Mouse (Mus musculus): ENCODE results near the gene Pik3ca.

Gene Pik3ca

DNA sequence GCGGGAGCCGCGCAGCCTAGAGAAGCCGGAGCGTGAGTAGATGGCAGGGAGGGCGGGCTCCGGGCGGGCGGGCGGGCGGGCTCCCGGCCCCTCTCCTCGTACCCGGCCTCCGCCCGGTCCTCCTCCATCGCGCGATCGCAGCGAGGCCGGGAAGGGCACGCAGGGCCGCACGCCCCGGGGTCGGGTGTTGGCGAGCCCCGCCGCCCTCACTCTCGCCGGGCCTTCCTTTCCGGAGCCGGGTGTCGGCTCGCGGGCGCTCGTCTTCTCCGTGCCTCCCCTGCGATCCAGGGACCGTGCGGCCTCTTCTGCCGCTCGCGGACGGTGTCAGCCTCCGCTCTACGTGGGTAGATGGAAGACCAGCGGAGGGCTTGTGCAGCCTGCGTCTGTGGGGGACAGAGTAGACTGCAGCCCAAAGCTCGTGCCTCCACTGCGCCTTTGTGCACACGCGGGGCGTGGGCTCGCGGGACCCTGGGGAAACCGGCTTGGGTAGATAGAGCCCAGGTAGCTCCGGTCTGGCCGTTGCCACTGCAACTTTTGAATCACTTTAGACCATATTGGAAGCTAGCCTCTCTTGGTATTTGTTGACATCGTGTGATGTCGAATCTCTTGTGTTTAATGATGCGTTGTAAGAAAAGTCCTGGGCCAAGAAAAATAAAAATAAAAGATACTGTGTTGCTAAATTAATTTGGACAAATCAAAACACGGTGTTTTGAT lies at the start of gene Pik3ca:
TSS of gene Pik3ca (plus strand) at position 211 of the 714 bp plus-strand sequence.
- no peak for DNase-seq (ENCODE audit: low read depth, low spot score)

DNA sequence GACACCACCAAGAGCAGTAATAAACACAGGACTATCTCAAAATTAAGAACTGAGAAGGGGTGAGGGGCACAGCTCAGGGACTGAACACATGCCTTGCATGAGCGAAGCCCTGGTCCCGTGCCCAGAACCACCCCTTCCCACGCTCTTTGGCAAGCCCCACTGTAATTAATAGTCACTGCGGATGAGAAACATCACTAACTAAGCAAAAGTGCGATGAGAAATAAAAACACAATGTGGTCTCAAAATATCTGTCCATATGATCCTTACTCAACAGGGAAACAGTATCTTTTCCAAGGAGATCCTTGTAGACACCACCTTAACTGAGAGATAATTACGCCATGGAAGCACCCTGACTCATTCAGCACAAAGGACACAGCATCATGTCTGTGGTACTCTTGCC lies 49.6 kb upstream of the Pik3ca start:
- DNase-seq (ENCODE audit: low read depth, low spot score), result no peak

DNA sequence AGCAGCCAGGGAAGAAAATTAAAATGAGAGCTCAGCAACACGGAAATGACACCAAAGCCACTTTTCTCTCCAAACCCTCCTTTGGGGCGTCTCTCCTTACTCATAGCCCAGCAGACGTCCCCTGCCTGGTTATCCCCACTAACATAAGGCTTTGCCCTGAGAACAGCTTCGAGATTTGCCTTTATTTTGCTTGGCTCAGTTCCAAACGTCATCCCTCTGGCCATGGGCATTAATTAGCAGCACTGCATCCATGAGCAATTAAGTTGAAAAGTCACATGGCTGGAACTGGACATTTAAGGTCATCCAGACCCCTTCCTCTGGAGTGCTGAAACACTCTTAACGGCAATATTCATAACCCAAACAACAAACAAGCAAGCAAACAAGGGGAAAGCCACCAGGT lies 36.2 kb upstream of the Pik3ca start:
- DNase-seq (ENCODE audit: low read depth, low spot score), result no peak

DNA sequence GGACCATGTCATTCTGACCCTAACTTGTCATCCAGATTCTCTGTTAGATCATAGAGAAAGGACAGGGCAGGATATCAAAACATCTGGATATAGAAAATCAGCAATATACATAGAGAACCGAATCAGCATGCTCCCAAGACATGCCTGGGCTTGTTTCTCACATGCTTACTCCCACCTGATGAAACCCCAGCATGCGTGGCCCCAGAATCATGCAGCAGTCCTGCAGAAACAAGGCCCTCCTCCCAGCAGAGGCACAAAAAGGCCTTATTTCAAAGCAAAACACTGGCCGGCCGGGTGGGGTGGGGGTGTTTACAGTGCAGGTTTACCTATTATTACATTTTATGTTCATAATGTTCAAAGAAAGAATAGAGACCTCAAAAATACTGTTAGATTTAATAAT lies 33.3 kb upstream of the Pik3ca start:
- no peak for DNase-seq (ENCODE audit: low read depth, low spot score)

DNA sequence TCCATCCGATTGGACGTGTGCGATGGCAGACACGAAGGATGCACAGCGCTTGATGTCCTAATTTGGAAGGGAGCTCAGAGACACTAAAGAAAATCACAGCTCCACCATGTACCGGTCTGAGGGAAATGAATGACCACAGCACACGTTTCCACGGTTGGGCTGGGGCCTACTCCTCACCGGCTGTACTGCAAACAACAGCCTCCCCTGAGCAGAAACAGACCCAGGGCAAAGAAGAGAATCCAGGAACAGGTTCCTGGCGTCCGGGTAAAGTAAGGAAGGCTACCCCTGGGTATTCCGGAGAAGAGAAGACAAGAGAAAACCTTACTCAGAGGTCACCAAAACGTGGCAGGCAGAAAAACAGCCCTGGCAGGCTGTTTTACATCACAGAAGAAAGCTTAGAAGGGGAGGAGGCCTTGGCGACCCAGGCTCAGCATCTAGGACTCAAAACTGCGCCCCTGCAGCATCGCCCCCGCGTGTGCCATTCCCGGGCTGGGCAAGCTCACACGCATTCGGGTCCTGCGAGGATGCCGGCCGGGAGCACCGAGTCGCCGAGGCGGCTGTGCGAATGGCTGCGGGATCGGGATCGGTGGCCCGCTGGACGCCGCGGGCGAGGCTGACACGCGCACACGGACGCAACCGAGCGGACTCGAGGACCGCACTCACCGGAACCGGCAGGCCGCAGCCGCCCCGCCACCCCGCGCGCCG lies 32.5 kb upstream of the Pik3ca start:
- no peak for DNase-seq (ENCODE audit: low read depth, low spot score)

DNA sequence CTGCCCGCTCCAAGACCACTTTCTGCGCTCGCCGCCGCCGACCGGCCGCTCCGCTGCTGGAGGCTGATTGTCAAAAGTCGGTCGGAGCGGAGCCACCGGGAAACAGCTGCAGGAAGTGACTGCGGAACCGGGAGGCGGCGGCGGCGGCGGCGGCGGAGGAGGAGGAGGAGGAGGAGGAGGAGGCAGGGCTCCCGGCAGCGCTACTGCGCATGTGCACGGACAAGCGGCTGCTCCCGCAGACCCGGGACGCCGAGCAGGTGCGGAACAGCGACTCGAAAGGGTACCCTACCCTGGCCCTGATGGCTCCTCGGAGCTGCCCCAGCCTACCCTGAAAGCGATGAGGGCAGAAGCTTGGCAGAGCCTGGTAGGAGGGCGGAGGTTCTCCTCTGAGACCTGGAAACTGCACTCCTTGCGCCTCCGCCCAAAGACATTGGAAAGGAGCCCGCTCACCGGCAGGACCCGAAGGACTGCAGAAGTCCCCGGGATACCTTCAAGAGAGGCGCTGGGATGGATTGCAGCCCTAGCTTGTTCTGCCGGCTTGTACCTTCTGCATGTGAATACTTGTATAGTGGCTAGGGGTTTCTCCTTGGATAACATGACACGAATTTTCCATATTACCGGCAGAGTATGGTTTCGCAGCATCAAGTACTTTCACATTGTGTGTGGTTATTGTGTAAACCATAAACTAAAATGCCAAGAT lies 31.8 kb upstream of the Pik3ca start, which contains the start of gene Zmat3:
TSS of gene Zmat3 (minus strand) at position 469 of the 700 bp plus-strand sequence.
- DNase-seq (ENCODE audit: low read depth, low spot score), result peak; percentile 56

DNA sequence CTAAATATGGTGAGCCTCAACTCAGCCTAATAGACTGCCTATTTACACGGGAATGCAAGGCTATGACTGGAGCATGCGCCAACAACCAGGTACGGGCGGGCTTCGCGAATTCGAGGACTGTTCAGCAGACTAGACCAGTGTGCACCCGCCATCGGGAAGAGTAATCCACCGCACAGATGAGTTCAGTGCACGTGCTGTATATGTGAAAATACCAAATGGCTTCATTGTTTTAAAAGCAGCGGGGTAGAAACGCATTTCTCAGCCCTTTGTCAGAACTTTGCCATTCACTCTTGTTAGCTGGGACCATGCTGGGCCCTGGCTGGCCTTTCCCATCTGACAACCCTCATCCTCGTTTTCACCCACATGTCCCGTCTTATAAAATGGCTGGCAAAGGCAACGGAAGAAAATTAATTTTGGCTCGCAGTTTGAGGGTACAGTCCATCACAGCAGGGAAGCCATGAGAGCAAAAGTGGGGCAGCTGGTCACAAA lies 31.2 kb upstream of the Pik3ca start:
- no peak for DNase-seq (ENCODE audit: low read depth, low spot score)

DNA sequence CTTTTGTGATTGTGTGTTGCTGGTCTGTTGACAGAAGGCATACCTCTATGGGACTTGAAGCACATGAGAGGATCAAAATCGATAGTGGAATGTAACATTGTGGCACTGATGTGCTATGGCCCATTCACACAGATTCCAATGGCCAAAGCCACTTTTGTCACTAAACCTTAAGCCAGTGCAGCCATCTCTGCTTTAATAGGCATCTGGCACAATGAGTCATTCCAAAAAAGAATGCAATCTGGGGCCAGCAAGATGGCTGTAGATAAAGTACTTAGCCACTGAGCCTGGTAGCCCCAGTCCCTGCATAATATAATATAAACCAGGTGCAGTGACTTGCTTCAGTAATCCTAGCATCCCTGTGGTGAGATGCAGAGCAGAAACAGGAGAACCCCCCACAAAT lies 30.0 kb upstream of the Pik3ca start:
- DNase-seq (ENCODE audit: low read depth, low spot score), result no peak

DNA sequence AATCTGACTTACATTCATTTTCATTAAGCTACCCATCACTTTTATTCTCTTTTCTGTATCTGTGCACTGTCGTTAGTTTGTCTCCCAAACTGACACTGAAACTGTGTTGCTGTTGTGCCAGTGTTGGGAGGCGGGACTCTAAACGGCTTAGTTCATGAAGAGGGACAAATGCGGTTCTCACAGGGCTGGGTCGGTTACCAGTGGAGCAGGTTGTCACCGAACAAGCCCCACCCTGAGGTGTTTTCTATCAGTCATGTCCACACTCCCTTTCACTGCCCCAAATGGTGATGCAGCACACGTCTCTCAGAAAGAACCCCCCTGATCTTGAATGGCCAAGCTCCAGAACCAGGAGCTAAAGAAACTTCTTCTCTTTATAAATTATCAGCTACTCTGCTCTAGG lies 25.5 kb upstream of the Pik3ca start:
- DNase-seq (ENCODE audit: low read depth, low spot score), result no peak

DNA sequence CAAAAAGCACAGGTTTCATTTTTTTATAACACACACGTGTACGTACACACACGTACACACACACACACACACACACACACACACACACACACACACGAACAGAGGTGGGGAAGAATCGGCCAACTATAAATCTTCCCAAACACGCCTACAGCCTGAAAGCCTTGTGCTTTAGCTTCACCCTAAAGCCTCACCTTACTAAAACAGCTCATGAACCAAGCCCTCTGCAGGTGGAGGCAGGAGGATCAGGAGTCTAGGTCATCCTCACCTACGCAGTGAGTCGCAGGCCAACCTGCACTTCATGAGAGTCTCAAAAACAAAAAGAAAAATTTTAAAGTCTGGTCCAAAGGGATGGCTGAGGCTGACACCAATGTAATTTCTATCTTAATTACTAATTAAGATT lies 25.0 kb upstream of the Pik3ca start:
- DNase-seq (ENCODE audit: low read depth, low spot score), result no peak

DNA sequence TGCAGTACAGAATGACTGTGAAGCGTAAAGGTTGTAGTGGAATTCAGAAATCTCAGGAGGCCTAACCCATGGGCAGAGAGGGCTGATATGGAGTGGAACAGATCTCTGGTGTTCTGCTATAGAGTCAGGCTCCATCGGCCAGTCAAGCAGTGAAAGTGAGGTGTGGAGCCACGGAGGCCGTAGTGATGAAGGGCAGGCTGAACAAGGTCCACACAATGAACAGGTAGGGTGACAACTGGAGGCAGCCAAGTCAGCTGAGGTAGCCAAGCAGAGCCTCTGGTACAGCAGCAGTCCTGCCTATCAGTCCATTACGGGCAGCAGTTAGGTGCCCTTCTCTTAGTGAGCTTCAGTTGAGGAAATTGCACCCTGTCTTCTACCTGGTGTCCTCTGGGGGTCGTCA lies 24.2 kb upstream of the Pik3ca start:
- DNase-seq (ENCODE audit: low read depth, low spot score), result no peak

DNA sequence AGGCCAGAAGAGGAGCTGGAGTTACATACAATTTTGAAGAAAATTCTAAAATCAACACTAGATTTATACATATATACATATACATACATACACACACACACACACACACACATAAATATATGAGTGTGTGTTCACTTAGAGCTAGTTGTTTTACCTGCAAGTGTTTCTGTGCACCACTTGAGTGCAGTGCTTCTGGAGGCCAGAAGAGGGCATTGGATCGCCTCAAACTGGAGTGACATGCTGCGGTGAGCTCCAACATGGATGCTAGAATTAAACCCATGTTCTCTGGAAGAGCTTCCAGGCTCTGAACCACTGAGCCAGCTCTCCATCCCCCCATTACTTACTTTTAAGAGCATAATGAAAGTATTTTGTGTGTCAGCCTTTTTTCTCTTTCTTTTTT lies 17.6 kb upstream of the Pik3ca start:
- DNase-seq (ENCODE audit: low read depth, low spot score), result no peak

DNA sequence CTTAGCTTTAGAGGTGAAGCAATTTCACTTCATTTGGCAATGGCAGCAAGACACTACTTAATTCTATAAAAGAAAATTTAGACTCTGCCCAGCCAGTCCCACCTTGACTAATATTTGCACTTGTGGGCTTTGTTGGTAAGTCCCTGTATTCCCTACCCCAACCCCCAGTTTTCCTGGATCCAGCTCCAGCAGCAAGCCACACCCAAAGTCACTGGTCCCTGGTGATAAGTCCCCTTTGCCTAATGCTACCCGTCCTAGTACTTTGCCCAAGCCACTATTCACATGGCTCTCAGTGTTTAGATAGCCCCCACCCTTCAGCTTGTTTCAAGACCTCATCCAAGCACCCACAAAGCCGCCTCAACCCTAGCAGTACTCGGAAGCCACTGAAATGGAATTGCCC lies 15.9 kb upstream of the Pik3ca start:
- DNase-seq (ENCODE audit: low read depth, low spot score), result no peak

DNA sequence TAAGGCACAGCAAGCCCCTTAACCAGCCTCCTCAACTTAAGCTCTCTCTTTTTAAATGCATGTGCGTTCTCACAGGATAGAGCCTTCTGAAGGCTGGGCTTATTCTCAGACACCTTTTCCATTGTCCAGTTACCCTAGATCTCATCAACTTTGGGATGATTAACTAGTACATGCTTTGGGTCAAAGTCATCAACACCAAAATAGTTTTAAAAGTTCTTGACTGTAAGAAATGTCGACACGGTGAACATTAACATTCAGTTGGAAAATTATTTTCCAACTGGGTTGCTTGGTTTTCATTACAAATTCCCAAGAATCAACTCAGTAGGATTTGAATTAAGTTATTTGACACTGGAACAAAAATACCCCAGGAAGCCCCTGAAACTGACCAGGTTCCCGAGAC lies 4.6 kb upstream of the Pik3ca start:
- DNase-seq (ENCODE audit: low read depth, low spot score), result no peak

DNA sequence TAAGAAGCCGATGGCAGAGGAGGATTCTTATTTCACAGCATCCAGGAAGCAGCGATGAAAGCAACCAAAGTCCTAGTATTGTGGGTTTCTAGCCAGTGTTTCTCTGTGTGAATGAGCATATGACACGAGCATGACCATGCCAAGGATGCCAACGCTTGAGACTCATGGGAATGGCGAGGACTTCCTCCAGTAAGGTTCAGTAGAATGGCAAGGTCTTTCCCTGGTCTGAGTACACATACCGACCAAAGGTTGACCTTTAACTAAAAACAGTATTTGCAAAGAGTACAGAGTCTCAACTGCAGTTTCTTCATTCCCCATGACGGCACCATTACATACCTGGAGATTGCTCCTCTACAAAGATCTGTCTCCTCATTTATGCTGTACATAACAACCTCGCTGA lies 3.5 kb upstream of the Pik3ca start:
- no peak for DNase-seq (ENCODE audit: low read depth, low spot score)

DNA sequence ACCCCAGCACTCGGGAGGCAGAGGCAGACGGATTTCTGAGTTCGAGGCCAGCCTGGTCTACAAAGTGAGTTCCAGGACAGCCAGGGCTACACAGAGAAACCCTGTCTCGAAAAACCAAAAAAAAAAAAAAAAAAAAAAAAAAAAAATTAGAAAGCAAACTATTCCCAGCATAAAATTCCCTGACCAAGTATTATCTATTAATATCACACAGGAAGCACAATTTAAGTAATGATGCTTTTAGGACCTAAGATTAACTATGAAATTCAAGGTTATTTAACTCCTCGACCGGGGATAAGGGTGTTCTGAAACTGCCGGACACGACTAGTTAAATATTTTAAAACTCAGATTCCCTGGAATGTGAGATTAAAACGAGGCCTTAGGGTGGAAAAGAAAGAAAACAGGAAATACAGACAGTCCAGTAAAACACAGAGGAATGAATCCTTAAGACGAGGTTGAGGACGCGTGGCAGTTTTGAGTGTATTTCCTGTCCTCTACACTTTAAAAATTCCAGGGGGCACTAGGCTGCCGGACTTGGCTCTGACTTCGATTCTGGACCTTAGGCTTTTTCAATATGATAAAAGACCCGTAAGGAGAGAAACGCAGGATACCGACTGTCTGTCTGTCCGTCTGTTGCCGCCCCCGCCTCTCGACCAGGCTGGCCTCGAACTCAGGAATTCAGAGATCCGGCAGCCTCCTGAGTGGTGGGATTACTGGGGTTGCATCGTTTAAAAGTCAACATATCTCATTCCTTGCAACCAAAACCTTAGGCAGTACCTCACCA lies 1.5 kb upstream of the Pik3ca start:
- no peak for DNase-seq (ENCODE audit: low read depth, low spot score)

DNA sequence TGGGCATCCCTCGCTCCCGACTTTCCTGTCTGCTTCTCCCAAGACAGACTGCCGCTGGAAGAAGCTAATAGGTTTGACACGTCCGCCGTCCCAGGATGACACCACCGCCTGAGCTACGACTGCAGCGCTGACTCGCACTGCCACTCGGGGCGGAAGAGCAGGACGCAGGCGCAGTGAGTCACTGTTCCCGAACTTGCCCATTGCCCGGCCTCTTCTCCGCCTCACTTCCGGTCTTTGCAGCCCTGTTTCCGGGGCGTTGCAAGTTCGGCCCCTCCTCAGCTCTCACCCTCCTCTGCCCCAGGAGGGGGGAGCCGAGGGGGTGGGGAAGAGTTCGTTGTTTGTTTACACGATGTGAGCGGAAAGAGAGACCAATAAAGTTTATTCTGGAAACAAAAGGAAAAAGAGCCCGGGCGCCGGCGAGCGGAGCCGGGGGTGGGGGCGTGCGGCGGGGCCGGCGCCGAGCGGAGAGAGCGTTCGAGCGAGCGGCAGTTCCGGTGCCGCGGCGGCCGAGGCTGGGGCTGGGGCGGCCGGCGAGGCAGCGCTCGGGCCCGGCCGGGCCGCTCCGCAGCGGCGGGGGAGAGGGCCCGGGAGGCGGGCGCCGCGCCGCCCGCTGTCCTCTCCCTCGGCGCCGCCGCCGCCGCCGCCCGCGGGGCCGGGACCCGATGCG lies 544 bp upstream of the Pik3ca start:
- DNase-seq (ENCODE audit: low read depth, low spot score), result peak; percentile 99

DNA sequence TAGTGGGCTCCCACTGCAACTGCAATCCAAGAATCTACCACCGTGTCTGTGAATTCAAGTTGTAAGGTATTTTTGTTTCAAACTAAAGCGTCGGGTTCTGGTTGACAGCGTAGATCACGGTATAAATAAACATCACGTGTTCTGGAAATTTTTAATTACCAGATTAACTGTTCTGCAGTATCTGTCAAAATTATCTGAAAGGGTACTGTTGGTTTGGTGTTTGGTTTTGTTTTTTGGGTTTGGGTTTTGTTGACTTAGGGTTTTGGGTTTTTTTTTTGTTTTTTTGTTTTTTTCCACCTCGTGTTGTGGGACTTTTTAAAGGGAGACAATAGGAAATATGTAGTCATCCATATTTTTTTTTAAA lies 686 bp downstream of the Pik3ca start:
- DNase-seq (ENCODE audit: low read depth, low spot score), result no peak

DNA sequence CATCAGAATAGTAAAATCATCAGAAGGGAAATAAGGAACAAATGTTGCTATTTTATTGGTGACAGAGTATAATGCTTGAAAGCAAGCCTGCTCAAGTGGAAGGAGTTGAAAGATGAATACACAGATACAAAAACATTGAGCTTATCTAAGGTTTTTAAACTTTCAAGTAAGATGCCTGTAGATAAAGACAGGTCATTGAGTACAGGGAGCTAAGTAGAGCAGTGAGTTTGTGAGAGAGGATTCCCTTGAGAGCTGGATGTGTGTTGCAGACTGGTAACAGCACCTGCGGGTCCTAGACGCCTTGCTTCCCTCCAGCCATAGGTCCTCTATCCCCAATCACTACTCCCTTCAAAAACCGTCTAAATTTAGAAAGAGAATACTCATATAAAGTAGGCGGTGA lies 1.2 kb downstream of the Pik3ca start:
- no peak for DNase-seq (ENCODE audit: low read depth, low spot score)

DNA sequence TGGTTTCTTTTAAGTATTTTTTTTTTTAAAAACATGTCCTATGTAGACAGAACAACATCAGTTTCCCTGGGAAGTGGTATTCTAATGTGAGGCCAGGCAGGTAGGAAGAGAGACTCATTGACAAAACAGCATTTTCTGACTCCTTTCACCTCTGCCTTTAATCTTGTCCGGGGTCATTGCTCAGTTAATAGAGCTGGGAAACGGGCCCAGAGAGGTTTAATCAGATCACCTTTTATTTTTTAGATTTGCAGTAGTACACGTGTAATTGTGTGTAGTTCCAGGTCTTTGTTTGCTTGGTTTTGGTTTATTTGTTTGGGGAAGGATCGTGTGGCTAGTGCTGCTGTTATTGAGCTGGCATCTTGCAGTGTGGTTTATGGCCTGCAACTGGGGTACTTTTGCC lies 1.9 kb downstream of the Pik3ca start:
- no peak for DNase-seq (ENCODE audit: low read depth, low spot score)

DNA sequence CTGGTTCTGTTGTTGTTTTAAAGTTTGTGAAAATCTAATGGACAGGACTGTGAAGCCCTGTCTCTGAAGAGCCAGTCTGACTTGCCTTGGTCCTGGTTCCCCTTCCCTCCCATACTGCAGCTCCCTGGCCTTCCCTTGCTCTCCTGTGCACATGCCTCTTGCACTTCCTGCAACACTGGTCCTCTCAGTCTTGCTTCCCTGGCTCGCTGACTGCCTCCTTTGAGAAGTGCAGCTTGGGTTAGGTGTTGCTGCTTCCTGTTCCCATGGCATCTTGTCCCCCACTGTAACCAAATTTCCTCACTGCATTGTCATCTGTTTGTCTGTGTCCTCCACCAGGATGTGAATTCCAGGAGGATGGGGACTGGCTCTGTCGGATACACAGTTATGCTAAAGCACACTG lies 2.5 kb downstream of the Pik3ca start:
- DNase-seq (ENCODE audit: low read depth, low spot score), result no peak

All from retina, postnatal 7 days (tissue).